Comparison of ENCODE assay signal across 19 mouse cellular contexts in the genomic region with DNA sequence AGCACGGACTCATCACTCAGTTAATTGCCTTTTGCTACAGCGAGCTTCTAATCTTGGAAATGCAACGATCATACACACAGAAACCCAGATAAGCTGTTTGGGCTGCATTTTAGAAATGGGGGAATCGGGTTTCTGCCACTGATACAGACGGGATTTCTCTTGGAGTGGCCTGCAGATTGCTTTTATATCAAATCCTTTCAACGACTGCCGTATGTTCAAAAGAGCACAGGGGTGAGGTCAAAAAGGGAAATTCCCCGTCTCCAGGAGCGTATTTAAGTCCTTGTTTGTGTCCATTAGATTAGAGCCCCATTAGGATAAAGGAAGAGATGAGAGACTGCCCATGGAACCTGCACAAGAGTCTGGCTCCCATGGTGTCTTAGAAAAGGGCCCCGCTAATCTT.
A peak's percentile ranks its signal among the peaks of the same experiment; 100 is the strongest.
DNase-seq lines count a peak whose midpoint lies in the region; ATAC-seq and TF ChIP-seq lines count a peak whose summit lies in the region.
"Had no signal": no experiment of that assay in that cellular context is flagged by ENCODE, and none has a peak within 500 bp of the region (broad histone marks: within the 10 kb centered on the region; RNA-seq: fewer than 3 reads in every experiment).

No protein-coding gene starts in this region.

- peak overlapping the region; percentile 34 for H3K4me2 ChIP-seq in heart, embryonic 15.5 days
- no peak overlapping the region; the same call in 1 of the 2 replicates for H3K4me2 ChIP-seq in heart, embryonic 11.5 days
- peak overlapping the region; percentile 19; the same call in 1 of the 2 replicates for H3K4me2 ChIP-seq in forebrain, embryonic 12.5 days
- H3K4me2 ChIP-seq in midbrain, embryonic 12.5 days (replicated peaks) = peak overlapping the region; percentile 4; the same call in 1 of the 2 replicates
- H3K4me2 ChIP-seq: liver, embryonic 13.5 days had no signal

- H3K36me3 ChIP-seq in heart, embryonic 15.5 days = no peaks in the 10 kb centered on the region
- no peaks in the 10 kb centered on the region for H3K36me3 ChIP-seq in heart, embryonic 11.5 days (ENCODE audit: control insufficient read depth, insufficient read depth, low read length)
- H3K36me3 ChIP-seq in forebrain, embryonic 12.5 days (replicated peaks) = no peaks in the 10 kb centered on the region
- H3K36me3 ChIP-seq in midbrain, embryonic 12.5 days = no peaks in the 10 kb centered on the region
- H3K36me3 ChIP-seq: limb, embryonic 10.5 days; liver, embryonic 13.5 days had no signal

- no peaks in the 10 kb centered on the region for H3K9me3 ChIP-seq in heart, embryonic 15.5 days (replicated peaks)
- H3K9me3 ChIP-seq in heart, embryonic 11.5 days (replicated peaks; ENCODE audit: control insufficient read depth, low read length) = no peaks in the 10 kb centered on the region
- no peaks in the 10 kb centered on the region for H3K9me3 ChIP-seq in forebrain, embryonic 12.5 days
- no peaks in the 10 kb centered on the region for H3K9me3 ChIP-seq in midbrain, embryonic 12.5 days
- H3K9me3 ChIP-seq: limb, embryonic 10.5 days; liver, embryonic 13.5 days had no signal

- peaks cover 5% of the 10 kb centered on the region; the same call in 1 of the 2 replicates for H3K4me1 ChIP-seq in heart, embryonic 15.5 days (replicated peaks)
- no peaks in the 10 kb centered on the region; the same call in 1 of the 2 replicates for H3K4me1 ChIP-seq in heart, embryonic 11.5 days (ENCODE audit: control insufficient read depth, insufficient read depth, low read length)
- H3K4me1 ChIP-seq in forebrain, embryonic 12.5 days = peaks cover 8% of the 10 kb centered on the region
- H3K4me1 ChIP-seq in midbrain, embryonic 12.5 days = peaks cover 4% of the 10 kb centered on the region; the same call in 1 of the 2 replicates
- H3K4me1 ChIP-seq: liver, embryonic 13.5 days had no signal

- 31% methylated on average over 10 of the region's 10 CpGs for WGBS in heart, embryonic 15.5 days
- whole genome bisulfite sequencing in heart, embryonic 11.5 days (ENCODE audit: insufficient replicate concordance) = 30% methylated on average over 10 of the region's 10 CpGs
- WGBS in forebrain, embryonic 12.5 days = 11% methylated on average over 10 of the region's 10 CpGs
- WGBS in midbrain, embryonic 12.5 days = 29% methylated on average over 10 of the region's 10 CpGs

- no peak for TF ChIP-seq CTCF in left cerebral cortex, adult 2 months (IDR thresholded peaks at IDR 0.05)

- H3K27ac ChIP-seq in heart, embryonic 15.5 days = no peak overlapping the region
- H3K27ac ChIP-seq in heart, embryonic 11.5 days (ENCODE audit: low read depth, low read length) = no peak overlapping the region
- no peak overlapping the region for H3K27ac ChIP-seq in forebrain, embryonic 12.5 days
- peak overlapping the region; percentile 35; the same call in 1 of the 2 replicates for H3K27ac ChIP-seq in midbrain, embryonic 12.5 days (replicated peaks)
- no peak overlapping the region for H3K27ac ChIP-seq in left cerebral cortex, adult 2 months
- H3K27ac ChIP-seq: limb, embryonic 10.5 days; liver, embryonic 13.5 days had no signal

- peak; percentile 8 for DNase-seq in MN1 (ENCODE audit: low spot score)
- DNase-seq in left cerebral cortex, adult 2 months (ENCODE audit: extremely low spot score in 1 of 2, low spot score in 2 of 2) = no peak
- DNase-seq in B cell, adult 2 months = no peak
- no peak for DNase-seq in left cerebral cortex, adult 11 months (ENCODE audit: low spot score)
- DNase-seq: adrenal gland, postnatal 14 days; cerebellum, adult 9-10 months; heart, adult 18-20 months; kidney, adult 8-10 months; kidney, postnatal 36 days; liver, embryonic 13.5 days; lung, postnatal 10 days; right cerebral cortex, adult 18-20 months; thymus, postnatal 14 days had no signal

- H3K9ac ChIP-seq in heart, embryonic 15.5 days = no peak overlapping the region
- no peak overlapping the region for H3K9ac ChIP-seq in heart, embryonic 11.5 days (ENCODE audit: low read depth, low read length)
- no peak overlapping the region for H3K9ac ChIP-seq in forebrain, embryonic 12.5 days
- no peak overlapping the region for H3K9ac ChIP-seq in midbrain, embryonic 12.5 days (replicated peaks)
- H3K9ac ChIP-seq: liver, embryonic 13.5 days had no signal

- H3K27me3 ChIP-seq in heart, embryonic 15.5 days = no peaks in the 10 kb centered on the region
- no peaks in the 10 kb centered on the region for H3K27me3 ChIP-seq in heart, embryonic 11.5 days (ENCODE audit: control insufficient read depth, insufficient read depth, low read length)
- peaks cover 22% of the 10 kb centered on the region for H3K27me3 ChIP-seq in forebrain, embryonic 12.5 days
- no peaks in the 10 kb centered on the region for H3K27me3 ChIP-seq in midbrain, embryonic 12.5 days
- H3K27me3 ChIP-seq: liver, embryonic 13.5 days had no signal

- H3K4me3 ChIP-seq in heart, embryonic 15.5 days = no peak overlapping the region
- H3K4me3 ChIP-seq in heart, embryonic 11.5 days (ENCODE audit: low read depth, low read length) = no peak overlapping the region
- H3K4me3 ChIP-seq in forebrain, embryonic 12.5 days (replicated peaks) = no peak overlapping the region
- H3K4me3 ChIP-seq in midbrain, embryonic 12.5 days = no peak overlapping the region
- H3K4me3 ChIP-seq in left cerebral cortex, adult 2 months = no peak overlapping the region
- H3K4me3 ChIP-seq: limb, embryonic 10.5 days; liver, embryonic 13.5 days had no signal

- intact Hi-C loops in left cerebral cortex, adult 2 months (cut with DNase I) = no loop called here

- ATAC-seq in heart, embryonic 15.5 days (replicated peaks; ENCODE audit: insufficient number of reproducible peaks, insufficient read depth, low FRiP score, low read depth) = no peak
- no peak for ATAC-seq in heart, embryonic 11.5 days (replicated peaks; ENCODE audit: insufficient number of reproducible peaks, low FRiP score, low TSS enrichment)
- ATAC-seq in forebrain, embryonic 12.5 days (ENCODE audit: low FRiP score) = no peak
- no peak for ATAC-seq in midbrain, embryonic 12.5 days (ENCODE audit: low FRiP score, low read depth)
- ATAC-seq: CD4-positive, CD25-positive, alpha-beta regulatory T cell, adult 4 months had no signal
